Mouse (Mus musculus) layer of hippocampus, adult 9-10 months (tissue): ENCODE measurements around the gene Mup5.
"Not testable (repeated sequence)": the region's sequence is repeated elsewhere in the genome, so short reads cannot be mapped to it uniquely, and the experiment has no call there.

Experiments used
- DNase-seq: peaks from one replicate; pipeline ENCODE4 v3.0.0; 2022; ENCODE audit warnings: low spot score

Gene Mup5

DNA sequence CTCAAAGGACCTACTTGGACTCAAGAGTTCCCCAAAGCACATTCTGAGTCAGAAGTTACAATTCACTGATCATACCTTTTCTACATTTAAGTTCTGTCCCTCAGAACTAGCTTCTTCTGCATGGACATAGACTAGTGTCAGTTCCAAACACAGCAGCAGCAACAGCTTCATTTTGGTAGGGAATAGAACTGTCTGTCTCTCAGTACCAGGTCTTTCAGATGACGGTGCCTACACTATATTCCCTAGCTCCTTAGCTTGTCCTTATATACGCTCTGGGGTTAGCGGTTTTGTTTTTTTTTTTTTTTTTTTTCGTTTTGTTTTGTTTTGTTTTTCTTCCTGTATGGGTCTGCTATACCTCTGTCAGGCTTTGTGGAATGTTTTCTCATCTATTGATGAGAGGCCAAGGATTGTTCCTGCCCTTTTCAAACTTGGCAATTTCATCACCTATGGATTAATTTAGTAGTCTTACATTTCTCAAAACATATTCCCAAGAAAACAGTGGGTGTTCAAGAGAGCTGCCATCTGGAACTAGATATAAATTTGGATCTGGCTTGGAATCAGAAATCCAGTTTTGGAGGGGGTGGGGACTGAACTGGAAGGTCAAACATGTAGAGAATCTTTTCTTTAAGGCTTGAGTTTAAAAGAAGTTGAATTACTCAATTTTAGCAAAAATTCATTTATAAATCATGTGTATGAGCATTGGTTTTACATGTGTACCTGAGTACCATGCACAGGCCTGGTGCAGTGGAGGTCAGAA is at the start of gene Mup5:
TSS of gene Mup5 (minus strand) at position 282 of the 757 bp plus-strand sequence.
- no peak for DNase-seq

DNA sequence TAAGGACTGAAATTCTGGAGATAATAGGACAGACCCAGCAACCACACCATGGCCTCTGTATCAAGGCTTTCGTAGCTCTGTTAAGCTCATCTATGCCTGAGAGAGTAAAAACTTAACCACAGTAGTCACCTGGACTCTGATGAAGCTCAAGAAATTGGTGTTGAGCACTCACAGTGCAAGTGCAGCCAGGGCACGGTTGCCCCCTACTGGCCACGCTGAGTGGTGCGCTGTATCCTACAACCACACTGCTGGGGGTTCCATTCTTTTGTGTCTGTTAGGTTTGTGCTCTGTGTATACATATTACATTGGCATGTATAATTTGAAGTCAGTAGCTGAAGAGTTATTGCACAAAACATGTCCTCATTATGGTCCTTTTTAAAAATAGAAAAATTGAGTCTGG is 23.1 kb upstream of the Mup5 start:
- DNase-seq, result no peak

DNA sequence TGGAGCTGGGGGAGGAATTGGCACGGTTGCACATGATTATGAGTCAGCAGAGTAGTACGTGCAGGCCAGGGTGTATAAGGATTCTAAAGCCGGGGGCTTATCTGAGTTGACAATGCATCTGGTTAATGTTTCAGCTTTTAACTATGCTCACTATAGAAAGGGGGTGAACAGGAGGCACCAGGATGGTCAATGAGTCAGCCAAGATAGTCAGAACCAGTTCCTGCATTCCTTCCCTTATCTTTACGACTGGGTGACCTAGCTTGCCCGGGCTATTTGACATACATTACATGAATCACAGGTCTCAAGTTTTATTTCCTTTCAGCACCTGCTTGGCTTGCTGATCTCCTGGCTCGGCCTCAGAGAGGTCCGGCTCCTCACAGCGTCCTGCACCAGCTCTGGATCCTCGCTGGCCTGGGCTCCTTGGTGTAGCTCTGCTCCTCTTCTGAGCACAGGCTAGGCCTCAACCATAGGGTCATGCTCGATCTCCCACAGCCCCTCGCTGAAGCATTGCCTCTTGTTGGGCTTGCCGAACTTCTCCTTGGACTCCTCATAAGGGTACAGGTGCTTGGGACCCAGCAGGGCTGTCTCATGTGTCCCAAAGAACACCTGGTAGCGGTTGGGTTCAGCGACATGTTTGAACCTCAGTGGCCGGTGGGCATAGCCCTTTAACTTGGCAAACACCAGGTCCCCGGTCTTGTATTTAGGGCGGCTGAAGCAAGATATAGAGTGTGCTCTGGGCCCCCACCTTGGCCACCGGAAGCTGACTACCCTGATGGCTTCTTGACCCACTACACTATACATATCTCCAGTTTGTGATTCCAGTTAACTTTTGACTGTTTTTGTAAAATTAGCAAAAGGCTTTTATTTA is 21.0 kb upstream of the Mup5 start:
- no peak for DNase-seq

DNA sequence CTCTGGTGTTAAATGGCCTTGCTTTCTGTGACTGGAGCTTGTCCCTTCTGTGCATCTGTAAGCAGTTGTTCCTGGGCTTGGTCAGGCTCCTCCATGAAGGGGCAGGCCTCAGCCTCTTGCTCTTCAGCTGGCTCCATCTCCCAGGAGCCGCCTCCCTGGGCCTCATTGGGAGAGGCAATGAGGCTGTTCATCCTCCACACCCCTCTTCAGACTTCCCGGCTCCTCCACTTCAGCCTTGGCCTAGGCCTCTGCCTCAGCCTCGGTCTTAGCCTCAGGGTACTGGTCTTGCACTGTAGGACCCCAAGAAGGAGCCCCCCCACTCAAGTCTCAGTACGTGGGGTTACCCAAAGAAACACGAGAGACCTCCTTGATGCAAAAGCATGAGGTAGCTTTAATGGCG is 20.3 kb upstream of the Mup5 start:
- no peak for DNase-seq

DNA sequence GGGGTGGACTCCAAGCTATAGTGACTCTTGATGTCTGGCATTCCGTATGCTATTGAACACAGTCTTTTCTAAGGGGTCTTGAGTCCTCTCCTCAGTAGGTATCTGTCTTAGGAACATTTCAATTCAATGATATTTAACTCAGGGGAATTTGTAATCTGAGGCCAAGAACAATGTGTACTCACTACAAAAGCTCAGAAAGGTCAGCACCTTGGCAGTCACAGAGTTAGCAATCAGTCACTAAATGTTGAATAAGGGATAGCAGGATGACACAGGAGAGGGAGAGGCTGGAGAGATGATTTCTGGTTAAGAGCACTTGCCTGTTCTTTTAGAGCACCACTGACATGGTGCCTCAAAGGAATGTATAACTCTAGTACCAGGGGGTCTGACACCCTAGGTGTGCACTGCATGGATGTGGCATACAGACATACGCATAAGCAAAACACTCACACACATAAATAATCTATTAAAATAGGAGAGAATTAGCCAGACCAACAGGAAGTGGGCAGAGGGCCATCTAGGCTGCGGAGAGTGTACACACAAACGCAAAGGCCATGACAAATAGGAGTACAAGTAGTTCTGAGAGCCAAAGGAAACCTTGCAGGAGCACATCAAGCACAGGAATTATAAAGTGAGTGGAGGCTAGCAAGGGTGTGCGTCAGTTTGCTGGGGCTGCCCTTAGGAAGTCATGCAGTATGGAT is 9.9 kb upstream of the Mup5 start:
- no peak for DNase-seq

DNA sequence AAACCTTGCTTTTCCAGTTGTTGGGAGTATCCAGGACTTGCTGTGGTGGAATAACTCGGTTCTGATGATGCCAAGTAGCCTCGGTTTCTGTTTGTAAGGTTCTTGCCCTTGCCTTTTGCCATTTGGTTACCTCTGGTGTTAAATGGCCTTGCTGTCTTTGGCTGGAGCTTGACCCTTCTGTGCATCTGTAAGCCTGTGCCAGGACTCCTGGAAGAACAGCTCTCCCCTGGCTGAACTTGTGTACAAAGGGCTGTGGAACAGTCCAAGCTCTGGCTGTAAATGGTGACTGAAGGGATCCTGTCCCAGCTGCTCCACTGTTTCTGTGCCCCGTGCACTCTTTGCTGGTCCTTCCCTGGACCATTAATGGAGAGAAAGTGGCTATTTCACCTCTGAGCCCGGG is 5.8 kb downstream of the Mup5 start:
- DNase-seq, result no peak

DNA sequence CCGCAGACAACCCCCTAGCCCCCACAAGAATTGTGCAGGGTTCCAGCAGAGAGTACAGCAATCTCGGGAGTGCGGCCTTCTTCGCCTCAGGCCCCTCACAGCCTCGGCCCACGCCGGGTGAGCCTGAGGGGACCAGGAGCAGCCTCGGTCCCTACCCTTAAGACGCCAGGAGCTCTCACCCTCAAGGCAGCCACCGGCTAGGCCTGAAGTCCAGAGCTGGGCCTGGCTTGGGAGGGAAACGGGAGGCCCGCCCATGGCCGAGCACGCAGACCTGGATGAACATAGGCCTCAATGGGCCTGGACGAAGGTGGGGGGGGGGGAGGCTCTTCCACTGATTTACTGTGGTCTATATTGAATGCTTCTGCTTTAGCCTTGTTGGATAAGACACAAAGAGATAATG is 11.8 kb downstream of the Mup5 start:
- DNase-seq, result no peak

DNA sequence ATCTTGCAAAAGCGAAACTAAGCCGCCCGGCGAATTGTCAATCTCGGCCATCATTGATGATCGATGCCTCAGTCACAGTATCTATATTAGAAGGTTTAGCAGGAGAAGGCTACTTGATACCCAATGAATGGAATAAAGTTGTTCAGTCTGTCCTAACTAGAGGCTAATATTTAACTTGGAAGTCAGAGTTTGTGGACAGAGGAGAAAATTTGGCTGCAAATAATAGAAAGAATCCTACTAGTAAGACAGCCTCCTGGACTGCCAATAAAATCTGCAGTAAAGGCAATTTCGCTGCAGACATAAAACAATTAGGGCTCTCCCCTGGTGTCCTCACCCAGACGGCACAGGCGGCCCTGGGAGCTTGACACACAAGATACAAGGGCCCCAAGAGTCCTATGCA is 12.5 kb downstream of the Mup5 start:
- not testable (repeated sequence) for DNase-seq

DNA sequence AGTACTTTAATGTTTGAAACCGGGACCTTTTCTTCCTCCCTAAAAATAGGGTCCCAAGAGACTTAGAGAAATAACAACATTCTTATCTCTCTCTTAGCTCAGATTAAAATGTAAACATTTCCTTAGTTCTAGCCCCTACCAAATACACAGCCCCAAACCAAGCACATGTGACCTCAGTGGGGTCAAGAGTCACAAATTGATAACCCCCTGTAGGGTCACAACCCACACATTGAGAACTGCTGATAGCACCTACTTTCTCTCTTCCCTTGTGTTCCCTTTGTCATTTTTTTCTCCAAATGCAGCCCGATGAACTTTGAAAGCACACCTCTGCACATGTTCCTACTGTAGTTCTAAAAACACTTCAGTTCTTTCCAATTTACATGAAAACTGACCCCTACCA is 19.4 kb downstream of the Mup5 start:
- DNase-seq, result no peak

DNA sequence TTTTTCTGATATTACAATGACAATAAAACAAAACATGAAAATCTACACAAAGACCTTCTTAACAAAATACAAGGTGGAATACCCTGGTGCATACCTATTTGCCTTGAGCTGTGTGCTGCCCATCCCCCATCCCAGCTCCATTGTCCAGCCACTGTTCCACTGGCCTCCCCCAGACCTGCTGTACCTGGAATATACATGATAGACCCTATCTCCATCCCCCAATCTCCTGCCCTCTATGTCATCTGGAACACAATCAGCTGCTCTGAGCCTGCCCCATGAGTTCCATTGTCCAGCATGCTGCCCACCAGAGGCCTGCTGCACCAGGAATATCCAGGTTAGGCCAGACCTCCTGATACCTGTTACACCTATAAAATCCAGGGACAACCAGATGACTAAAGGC is 21.6 kb downstream of the Mup5 start:
- no peak for DNase-seq

DNA sequence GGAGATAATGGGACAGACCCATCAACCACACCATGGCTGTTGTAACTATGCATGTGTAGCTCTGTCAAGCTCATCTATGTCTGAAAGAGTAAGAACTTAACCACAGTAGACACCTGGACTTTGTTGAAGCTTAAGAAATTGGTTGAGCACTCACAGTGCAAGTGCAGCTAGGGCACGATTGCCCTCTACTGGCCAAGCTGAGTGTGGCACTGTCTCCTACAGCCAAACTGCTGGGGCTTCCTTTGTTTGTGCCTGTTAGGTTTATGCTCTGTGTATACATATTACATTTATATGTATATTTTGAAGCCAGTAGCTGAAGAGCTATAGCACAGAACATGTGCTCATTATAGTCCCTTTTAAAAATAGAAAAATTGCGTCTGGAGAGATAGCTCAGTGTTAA is 23.8 kb downstream of the Mup5 start:
- DNase-seq, result peak; percentile 2

DNA sequence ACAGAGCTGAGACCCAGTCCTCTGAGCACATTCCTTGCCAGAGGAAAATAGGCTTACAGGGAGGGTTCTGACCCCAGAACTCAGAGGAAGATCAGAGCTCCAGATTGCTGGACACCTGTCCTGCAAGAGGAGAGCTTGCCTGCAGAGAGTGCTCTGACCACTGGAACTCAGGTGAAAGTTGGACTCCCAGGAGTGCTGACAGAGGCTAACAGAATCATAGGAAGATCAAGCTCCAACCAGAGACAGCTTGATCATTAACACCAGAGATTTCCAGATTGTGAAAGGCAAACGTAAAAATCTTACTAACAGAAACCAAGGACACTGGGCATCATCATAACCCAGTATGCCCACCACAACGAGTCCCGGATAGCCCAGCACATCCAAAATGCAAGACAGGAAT is 26.1 kb downstream of the Mup5 start:
- not testable (repeated sequence) for DNase-seq

DNA sequence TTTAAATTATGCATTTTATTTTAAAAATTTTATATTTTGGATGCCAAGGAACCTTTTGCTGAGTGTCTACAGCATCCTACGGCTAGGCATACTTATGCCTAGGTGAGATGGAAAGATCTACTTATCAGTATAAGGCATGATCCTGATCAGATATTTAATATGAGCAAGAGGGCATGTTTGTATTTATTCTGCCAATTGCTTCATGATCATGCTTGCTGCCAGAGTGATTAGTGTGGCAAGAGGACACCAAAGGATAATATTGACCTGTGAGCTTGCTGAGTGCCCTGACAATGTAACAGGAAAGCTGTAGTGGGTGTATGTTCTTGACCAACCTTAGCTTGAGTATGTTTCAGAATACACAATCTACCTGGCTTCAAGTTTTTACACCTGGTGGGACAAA is 45.3 kb downstream of the Mup5 start:
- not testable (repeated sequence) for DNase-seq

DNA sequence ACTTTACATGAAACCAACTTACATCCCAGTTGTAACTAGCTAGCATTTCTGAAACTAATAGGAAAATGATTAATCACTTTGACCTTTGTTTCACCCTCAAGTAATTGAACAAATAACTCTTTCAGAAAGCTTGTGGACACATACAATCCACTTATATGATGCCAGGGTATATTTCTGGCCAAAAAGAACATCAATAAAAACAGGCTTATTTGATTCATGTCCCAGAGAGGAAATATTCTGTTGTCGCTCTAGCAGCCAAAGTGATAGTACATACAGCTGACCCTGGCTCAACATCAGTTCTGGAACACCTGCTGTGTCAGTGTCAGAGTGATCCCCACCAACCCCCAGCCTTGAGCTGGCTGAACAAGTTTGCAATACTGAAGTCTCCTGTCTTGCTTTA is 50.8 kb downstream of the Mup5 start:
- not testable (repeated sequence) for DNase-seq

DNA sequence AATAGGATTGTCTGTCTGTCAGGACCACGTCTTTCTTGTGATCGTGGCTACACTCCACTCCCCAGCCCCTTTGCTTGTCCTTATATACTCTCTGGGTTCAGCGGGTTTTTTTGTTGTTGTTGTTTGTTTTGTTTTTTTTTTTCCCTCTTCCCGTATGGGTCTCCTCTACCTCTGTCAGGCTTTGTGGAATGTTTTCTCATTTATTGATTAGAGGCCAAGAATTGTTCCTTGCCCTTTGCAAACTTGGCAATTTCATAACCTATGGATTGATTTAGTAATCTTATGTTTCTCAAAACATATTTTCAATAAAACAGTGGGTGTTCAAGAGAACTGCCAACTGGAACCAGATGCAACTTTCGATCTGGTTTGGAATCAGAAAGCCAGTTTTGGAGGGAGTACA is 52.9 kb downstream of the Mup5 start, which contains the start of gene Mup19:
TSS of gene Mup19 (minus strand) at position 101 of the 400 bp plus-strand sequence.
- not testable (repeated sequence) for DNase-seq
